Mouse (Mus musculus): ENCODE results near the gene Nrsn1. TPM values are rescaled to one million over a fixed set of nuclear protein-coding genes. Genes with fewer than 3 reads are reported as not detected.

Nrsn1 gene
- total and polyA plus RNA-seq, 2 experiments from 2014 or later, result 26.6 to 80.1 TPM

GRCm38 (mm10) chr13:25206950-25207349 lies 63.4 kb downstream of the Nrsn1 start:
- Histone ChIP-seq H3K36me3 (ENCODE audit: insufficient read depth) (no peaks in the 10 kb centered on the region), H3K27ac (ENCODE audit: low read depth, low read length) (no peak overlapping the region), H3K9ac (no peak overlapping the region), H3K4me3 (ENCODE audit: low read depth, low read length) (no peak overlapping the region), H3K4me2 (ENCODE audit: low read depth) (no peak overlapping the region), H3K27me3 (ENCODE audit: insufficient read depth, low read length) (no peaks in the 10 kb centered on the region), H3K4me1 (ENCODE audit: insufficient read depth) (no peaks in the 10 kb centered on the region), H3K9me3 (ENCODE audit: low read length) (no peaks in the 10 kb centered on the region)
- ATAC-seq (no peak), DNase-seq (no peak)
- WGBS, result 86% methylated on average over 5 of the region's 5 CpGs
- no peak for TF ChIP-seq CTCF (IDR thresholded peaks at IDR 0.05; ENCODE audit: low read depth)

Other genes starting within 250 kb of the Nrsn1 start
- gene Dcdc2a, start 214.5 kb downstream of the Nrsn1 start, total RNA-seq (2014; rRNA removed), result 2.2 and 3.2 TPM in 2 replicates
- 3.7 and 4.8 TPM in 2 replicates for gene Dcdc2a, start 214.5 kb downstream of the Nrsn1 start, polyA plus RNA-seq (2015; fragmentation: Nextera tagmentation; extraction: Ambion mirVana)